Mouse (Mus musculus): ENCODE results near the gene Psme3. TPM values are rescaled to one million over a fixed set of nuclear protein-coding genes. Genes with fewer than 3 reads are reported as not detected.

The Psme3 gene
- 33.8 TPM for polyA plus RNA-seq (2014; fragmentation: Illumina TruSeq; extraction: RNeasy Lipid Tissue Mini Kit (QIAGEN cat#74804); ENCODE audit: insufficient read depth, low read depth, low replicate concordance)

DNA sequence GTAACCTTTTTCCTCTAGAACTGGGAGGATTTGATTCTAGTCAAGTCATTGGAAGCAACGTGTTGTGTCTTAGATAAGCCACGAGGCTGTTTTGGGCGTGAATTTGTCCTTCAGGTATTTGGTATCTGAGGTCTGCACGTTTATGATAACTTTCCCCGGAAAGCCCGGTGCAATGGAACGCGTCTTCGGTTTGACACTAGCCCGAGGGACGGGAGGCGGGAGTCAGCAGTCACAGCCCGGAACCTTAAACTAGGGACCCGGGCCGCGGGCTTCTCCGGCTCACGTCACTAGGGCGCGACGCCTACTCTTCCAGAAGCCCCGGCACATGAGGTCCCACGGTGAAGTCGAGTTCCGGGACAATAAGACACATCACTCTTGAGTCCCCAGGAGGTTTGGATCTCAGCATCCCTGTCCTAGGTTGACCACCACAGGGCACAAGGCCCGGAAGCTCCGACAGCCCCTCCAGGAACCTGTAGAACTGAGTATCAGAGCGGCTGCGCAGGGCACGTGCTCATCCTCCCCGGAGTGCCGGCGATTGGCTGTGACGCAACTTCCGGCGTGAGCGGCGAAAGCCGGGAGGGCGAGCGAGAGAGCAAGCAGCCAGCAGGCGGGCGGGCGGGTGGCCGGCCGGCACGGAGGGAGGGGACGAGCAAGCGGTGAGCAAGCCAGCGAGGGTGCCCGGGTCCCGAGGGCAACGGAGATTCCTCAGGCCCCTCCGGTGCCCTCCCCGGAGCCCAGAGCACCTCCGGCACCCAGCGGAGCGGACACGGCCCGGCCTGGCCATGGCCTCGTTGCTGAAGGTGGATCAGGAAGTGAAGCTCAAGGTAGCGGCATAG is at the start of gene Psme3:
Psme3 (plus strand) TSS at position 549 of the 836 bp plus-strand sequence.

GRCm38 (mm10) chr11:101278223-101279192 is 37.5 kb upstream of the Psme3 start, which contains the start of the genes Cntd1 and Coa3:
Cntd1 (plus strand) TSS chr11:101279012.
Coa3 (minus strand) TSS chr11:101279114.

GRCm38 (mm10) chr11:101302004-101302798 is 13.8 kb upstream of the Psme3 start, which contains the start of gene Becn1:
Becn1 (minus strand) TSS chr11:101302286.

DNA sequence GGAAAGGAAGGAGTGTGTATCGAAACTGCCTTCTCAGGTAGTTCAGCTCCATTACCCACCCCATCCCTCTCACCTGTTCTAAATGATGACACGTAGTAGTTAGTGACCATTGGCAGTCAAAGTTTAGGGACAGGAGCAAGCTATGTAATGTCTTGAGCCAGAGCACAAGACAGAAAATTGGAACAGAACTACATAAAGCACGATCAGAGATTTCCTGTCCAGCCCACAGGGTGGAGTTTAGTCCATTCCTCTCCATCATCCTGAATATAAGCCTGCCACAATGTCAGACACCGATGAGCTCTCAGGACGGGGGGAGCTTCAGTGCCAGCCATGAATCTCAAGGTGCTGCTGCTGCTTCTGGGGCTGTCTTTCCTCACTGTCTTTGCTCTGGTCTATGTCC is 8.8 kb downstream of the Psme3 start, which contains the start of gene Aoc2:
Aoc2 (plus strand) TSS at position 301 of the 400 bp plus-strand sequence.

GRCm38 (mm10) chr11:101330371-101330924 is 14.4 kb downstream of the Psme3 start, which contains the start of gene Aoc3:
Aoc3 (plus strand) TSS chr11:101330605.

GRCm38 (mm10) chr11:101367326-101367935 is 51.4 kb downstream of the Psme3 start, which contains the start of gene G6pc:
G6pc (plus strand) TSS chr11:101367561.

Other genes with a start within 250 kb of the Psme3 start
- 10.0 TPM for gene Naglu, start 246.2 kb upstream of the Psme3 start, polyA plus RNA-seq (2014; fragmentation: Illumina TruSeq; extraction: RNeasy Lipid Tissue Mini Kit (QIAGEN cat#74804); ENCODE audit: insufficient read depth, low read depth, low replicate concordance)
- gene Hsd17b1, start 237.8 kb upstream of the Psme3 start, polyA plus RNA-seq (2014; fragmentation: Illumina TruSeq; extraction: RNeasy Lipid Tissue Mini Kit (QIAGEN cat#74804); ENCODE audit: insufficient read depth, low read depth, low replicate concordance): 0.35 TPM
- 19.9 TPM for gene Coasy, start 233.6 kb upstream of the Psme3 start, polyA plus RNA-seq (2014; fragmentation: Illumina TruSeq; extraction: RNeasy Lipid Tissue Mini Kit (QIAGEN cat#74804); ENCODE audit: insufficient read depth, low read depth, low replicate concordance)
- gene Mlx, start 228.9 kb upstream of the Psme3 start, polyA plus RNA-seq (2014; fragmentation: Illumina TruSeq; extraction: RNeasy Lipid Tissue Mini Kit (QIAGEN cat#74804); ENCODE audit: insufficient read depth, low read depth, low replicate concordance): 33.0 TPM
- 6.5 TPM for gene Psmc3ip, start 220.8 kb upstream of the Psme3 start, polyA plus RNA-seq (2014; fragmentation: Illumina TruSeq; extraction: RNeasy Lipid Tissue Mini Kit (QIAGEN cat#74804); ENCODE audit: insufficient read depth, low read depth, low replicate concordance)
- 36.3 TPM for gene Retreg3, start 196.3 kb upstream of the Psme3 start, polyA plus RNA-seq (2014; fragmentation: Illumina TruSeq; extraction: RNeasy Lipid Tissue Mini Kit (QIAGEN cat#74804); ENCODE audit: insufficient read depth, low read depth, low replicate concordance)
- gene Tubg1, start 196.3 kb upstream of the Psme3 start, polyA plus RNA-seq (2014; fragmentation: Illumina TruSeq; extraction: RNeasy Lipid Tissue Mini Kit (QIAGEN cat#74804); ENCODE audit: insufficient read depth, low read depth, low replicate concordance): 16.8 TPM
- gene Tubg2, start 160.3 kb upstream of the Psme3 start, polyA plus RNA-seq (2014; fragmentation: Illumina TruSeq; extraction: RNeasy Lipid Tissue Mini Kit (QIAGEN cat#74804); ENCODE audit: insufficient read depth, low read depth, low replicate concordance): 1.1 TPM
- 0.62 TPM for gene Cntnap1, start 145.7 kb upstream of the Psme3 start, polyA plus RNA-seq (2014; fragmentation: Illumina TruSeq; extraction: RNeasy Lipid Tissue Mini Kit (QIAGEN cat#74804); ENCODE audit: insufficient read depth, low read depth, low replicate concordance)
- 10.0 TPM for gene Plekhh3, start 144.9 kb upstream of the Psme3 start, polyA plus RNA-seq (2014; fragmentation: Illumina TruSeq; extraction: RNeasy Lipid Tissue Mini Kit (QIAGEN cat#74804); ENCODE audit: insufficient read depth, low read depth, low replicate concordance)
- 0.13 TPM for gene Ccr10, start 140.8 kb upstream of the Psme3 start, polyA plus RNA-seq (2014; fragmentation: Illumina TruSeq; extraction: RNeasy Lipid Tissue Mini Kit (QIAGEN cat#74804); ENCODE audit: insufficient read depth, low read depth, low replicate concordance)
- 23.4 TPM for gene Ezh1, start 89.8 kb upstream of the Psme3 start, polyA plus RNA-seq (2014; fragmentation: Illumina TruSeq; extraction: RNeasy Lipid Tissue Mini Kit (QIAGEN cat#74804); ENCODE audit: insufficient read depth, low read depth, low replicate concordance)
- gene Ramp2, start 70.2 kb upstream of the Psme3 start, polyA plus RNA-seq (2014; fragmentation: Illumina TruSeq; extraction: RNeasy Lipid Tissue Mini Kit (QIAGEN cat#74804); ENCODE audit: insufficient read depth, low read depth, low replicate concordance): 682 TPM
- gene Vps25, start 62.5 kb upstream of the Psme3 start, polyA plus RNA-seq (2014; fragmentation: Illumina TruSeq; extraction: RNeasy Lipid Tissue Mini Kit (QIAGEN cat#74804); ENCODE audit: insufficient read depth, low read depth, low replicate concordance): 121 TPM
- 9.4 TPM for gene Wnk4, start 55.6 kb upstream of the Psme3 start, polyA plus RNA-seq (2014; fragmentation: Illumina TruSeq; extraction: RNeasy Lipid Tissue Mini Kit (QIAGEN cat#74804); ENCODE audit: insufficient read depth, low read depth, low replicate concordance)
- 0.25 TPM for gene Cntd1, start 37.2 kb upstream of the Psme3 start, polyA plus RNA-seq (2014; fragmentation: Illumina TruSeq; extraction: RNeasy Lipid Tissue Mini Kit (QIAGEN cat#74804); ENCODE audit: insufficient read depth, low read depth, low replicate concordance)
- gene Coa3, start 37.1 kb upstream of the Psme3 start, polyA plus RNA-seq (2014; fragmentation: Illumina TruSeq; extraction: RNeasy Lipid Tissue Mini Kit (QIAGEN cat#74804); ENCODE audit: insufficient read depth, low read depth, low replicate concordance): 157 TPM
- gene Becn1, start 13.9 kb upstream of the Psme3 start, polyA plus RNA-seq (2014; fragmentation: Illumina TruSeq; extraction: RNeasy Lipid Tissue Mini Kit (QIAGEN cat#74804); ENCODE audit: insufficient read depth, low read depth, low replicate concordance): 89.2 TPM
- gene Aoc2, start 8.8 kb downstream of the Psme3 start, polyA plus RNA-seq (2014; fragmentation: Illumina TruSeq; extraction: RNeasy Lipid Tissue Mini Kit (QIAGEN cat#74804); ENCODE audit: insufficient read depth, low read depth, low replicate concordance): 0.70 TPM
- 4.7 TPM for gene Aoc3, start 14.4 kb downstream of the Psme3 start, polyA plus RNA-seq (2014; fragmentation: Illumina TruSeq; extraction: RNeasy Lipid Tissue Mini Kit (QIAGEN cat#74804); ENCODE audit: insufficient read depth, low read depth, low replicate concordance)
- gene G6pc, start 51.3 kb downstream of the Psme3 start, polyA plus RNA-seq (2014; fragmentation: Illumina TruSeq; extraction: RNeasy Lipid Tissue Mini Kit (QIAGEN cat#74804); ENCODE audit: insufficient read depth, low read depth, low replicate concordance): not detected
- gene Aarsd1, start 101.4 kb downstream of the Psme3 start, polyA plus RNA-seq (2014; fragmentation: Illumina TruSeq; extraction: RNeasy Lipid Tissue Mini Kit (QIAGEN cat#74804); ENCODE audit: insufficient read depth, low read depth, low replicate concordance): 26.8 TPM
- gene Gm27029, start 108.6 kb downstream of the Psme3 start, polyA plus RNA-seq (2014; fragmentation: Illumina TruSeq; extraction: RNeasy Lipid Tissue Mini Kit (QIAGEN cat#74804); ENCODE audit: insufficient read depth, low read depth, low replicate concordance): 2.7 TPM
- gene Rundc1, start 108.9 kb downstream of the Psme3 start, polyA plus RNA-seq (2014; fragmentation: Illumina TruSeq; extraction: RNeasy Lipid Tissue Mini Kit (QIAGEN cat#74804); ENCODE audit: insufficient read depth, low read depth, low replicate concordance): 10.9 TPM
- 5.4 TPM for gene Ptges3l, start 109.1 kb downstream of the Psme3 start, polyA plus RNA-seq (2014; fragmentation: Illumina TruSeq; extraction: RNeasy Lipid Tissue Mini Kit (QIAGEN cat#74804); ENCODE audit: insufficient read depth, low read depth, low replicate concordance)
- gene Rpl27, start 126.1 kb downstream of the Psme3 start, polyA plus RNA-seq (2014; fragmentation: Illumina TruSeq; extraction: RNeasy Lipid Tissue Mini Kit (QIAGEN cat#74804); ENCODE audit: insufficient read depth, low read depth, low replicate concordance): 823 TPM
- gene Ifi35, start 132.2 kb downstream of the Psme3 start, polyA plus RNA-seq (2014; fragmentation: Illumina TruSeq; extraction: RNeasy Lipid Tissue Mini Kit (QIAGEN cat#74804); ENCODE audit: insufficient read depth, low read depth, low replicate concordance): 80.7 TPM
- 19.0 TPM for gene Rnd2, start 148.8 kb downstream of the Psme3 start, polyA plus RNA-seq (2014; fragmentation: Illumina TruSeq; extraction: RNeasy Lipid Tissue Mini Kit (QIAGEN cat#74804); ENCODE audit: insufficient read depth, low read depth, low replicate concordance)
- 86.7 TPM for gene Vat1, start 150.0 kb downstream of the Psme3 start, polyA plus RNA-seq (2014; fragmentation: Illumina TruSeq; extraction: RNeasy Lipid Tissue Mini Kit (QIAGEN cat#74804); ENCODE audit: insufficient read depth, low read depth, low replicate concordance)
- 0.28 TPM for gene Brca1, start 235.7 kb downstream of the Psme3 start, polyA plus RNA-seq (2014; fragmentation: Illumina TruSeq; extraction: RNeasy Lipid Tissue Mini Kit (QIAGEN cat#74804); ENCODE audit: insufficient read depth, low read depth, low replicate concordance)
- gene Nbr1, start 235.9 kb downstream of the Psme3 start, polyA plus RNA-seq (2014; fragmentation: Illumina TruSeq; extraction: RNeasy Lipid Tissue Mini Kit (QIAGEN cat#74804); ENCODE audit: insufficient read depth, low read depth, low replicate concordance): 33.6 TPM